ENCODE assay signal across 23 mouse cellular contexts in the genomic region with DNA sequence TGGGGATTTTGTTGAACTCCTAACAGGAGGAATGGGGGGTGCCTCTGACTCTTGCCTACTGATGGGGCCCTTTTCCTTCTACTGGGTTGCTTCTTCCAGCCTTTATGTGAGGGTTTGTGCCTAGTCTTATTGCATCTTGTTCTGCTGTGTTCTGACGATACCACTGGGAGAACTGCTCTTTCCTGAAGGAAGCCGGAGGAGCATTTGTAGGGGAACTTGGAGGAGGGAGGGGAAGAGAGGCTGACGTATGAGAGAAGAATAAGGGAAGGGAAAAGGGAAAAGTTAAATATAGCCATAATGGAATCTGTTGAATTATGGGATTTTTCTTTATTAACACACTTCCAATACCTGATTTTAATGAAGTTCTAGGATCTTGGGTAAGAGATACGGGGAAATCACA.
DNase-seq lines count a peak whose midpoint lies in the region; ATAC-seq and TF ChIP-seq lines count a peak whose summit lies in the region.
"Had no signal": no experiment of that assay in that cellular context is flagged by ENCODE, and none has a peak within 500 bp of the region (broad histone marks: within the 10 kb centered on the region; RNA-seq: fewer than 3 reads in every experiment).

No protein-coding gene starts in this region.

- H3K9ac ChIP-seq in hindbrain, embryonic 13.5 days, result no peak overlapping the region
- H3K9ac ChIP-seq in hindbrain, embryonic 11.5 days (ENCODE audit: low read depth, low read length), result no peak overlapping the region
- H3K9ac ChIP-seq in midbrain, embryonic 14.5 days (replicated peaks; ENCODE audit: low read length), result no peak overlapping the region
- H3K9ac ChIP-seq in hindbrain, postnatal 0 days (replicated peaks; ENCODE audit: low read length), result no peak overlapping the region
- no peak overlapping the region for H3K9ac ChIP-seq in midbrain, postnatal 0 days (replicated peaks; ENCODE audit: low read length, poor library complexity, severe bottlenecking)
- H3K9ac ChIP-seq: embryonic facial prominence, embryonic 15.5 days had no signal

- no peaks in the 10 kb centered on the region for H3K9me3 ChIP-seq in hindbrain, embryonic 13.5 days
- H3K9me3 ChIP-seq in hindbrain, embryonic 11.5 days (ENCODE audit: control insufficient read depth, low read length), result no peaks in the 10 kb centered on the region
- H3K9me3 ChIP-seq in midbrain, embryonic 14.5 days (ENCODE audit: control insufficient read depth, low read length), result no peaks in the 10 kb centered on the region
- no peaks in the 10 kb centered on the region for H3K9me3 ChIP-seq in midbrain, embryonic 10.5 days (replicated peaks)
- H3K9me3 ChIP-seq in hindbrain, postnatal 0 days (ENCODE audit: low read length), result no peaks in the 10 kb centered on the region
- H3K9me3 ChIP-seq in midbrain, postnatal 0 days (ENCODE audit: low read length), result no peaks in the 10 kb centered on the region
- H3K9me3 ChIP-seq: embryonic facial prominence, embryonic 15.5 days; forebrain, embryonic 10.5 days; heart, embryonic 10.5 days had no signal

- no peak for TF ChIP-seq CTCF in hindbrain, postnatal 0 days (IDR thresholded peaks at IDR 0.05; ENCODE audit: low read depth)
- no peak for TF ChIP-seq CTCF in midbrain, postnatal 0 days (IDR thresholded peaks at IDR 0.05)

- 74% methylated on average over 4 of the region's 4 CpGs for WGBS in hindbrain, embryonic 13.5 days
- 91% methylated on average over 4 of the region's 4 CpGs for WGBS in hindbrain, embryonic 11.5 days
- 59% methylated on average over 4 of the region's 4 CpGs for WGBS in midbrain, embryonic 14.5 days
- 87% methylated on average over 4 of the region's 4 CpGs for WGBS in midbrain, embryonic 10.5 days
- WGBS in hindbrain, postnatal 0 days, result 78% methylated on average over 4 of the region's 4 CpGs
- 46% methylated on average over 4 of the region's 4 CpGs for WGBS in midbrain, postnatal 0 days

- no peak overlapping the region for H3K4me2 ChIP-seq in hindbrain, embryonic 13.5 days
- H3K4me2 ChIP-seq in hindbrain, embryonic 11.5 days (replicated peaks; ENCODE audit: low read depth, low read length), result no peak overlapping the region
- no peak overlapping the region for H3K4me2 ChIP-seq in midbrain, embryonic 14.5 days (ENCODE audit: low read length)
- H3K4me2 ChIP-seq in hindbrain, postnatal 0 days (ENCODE audit: low read depth, low read length), result no peak overlapping the region
- H3K4me2 ChIP-seq in midbrain, postnatal 0 days (ENCODE audit: low read depth, low read length, poor library complexity, severe bottlenecking), result no peak overlapping the region
- H3K4me2 ChIP-seq: embryonic facial prominence, embryonic 15.5 days had no signal

- peak overlapping the region; percentile 55 for H3K27ac ChIP-seq in hindbrain, embryonic 13.5 days
- no peak overlapping the region for H3K27ac ChIP-seq in hindbrain, embryonic 11.5 days (ENCODE audit: low read depth, low read length)
- peak overlapping the region; percentile 72 for H3K27ac ChIP-seq in midbrain, embryonic 14.5 days (replicated peaks; ENCODE audit: low read depth, low read length)
- no peak overlapping the region for H3K27ac ChIP-seq in midbrain, embryonic 10.5 days (replicated peaks)
- 0 out of 2 replicates have a peak overlapping the region, but pooled peaks have one; percentile 20 for H3K27ac ChIP-seq in hindbrain, postnatal 0 days
- H3K27ac ChIP-seq in midbrain, postnatal 0 days (ENCODE audit: low read depth, low read length), result peak overlapping the region; percentile 68
- H3K27ac ChIP-seq: embryonic facial prominence, embryonic 15.5 days; forebrain, embryonic 10.5 days; heart, embryonic 10.5 days had no signal

- no peak overlapping the region for H3K4me3 ChIP-seq in hindbrain, embryonic 13.5 days
- no peak overlapping the region for H3K4me3 ChIP-seq in hindbrain, embryonic 11.5 days (ENCODE audit: low read depth, low read length)
- no peak overlapping the region for H3K4me3 ChIP-seq in midbrain, embryonic 14.5 days (replicated peaks; ENCODE audit: low read depth, low read length)
- no peak overlapping the region for H3K4me3 ChIP-seq in midbrain, embryonic 10.5 days
- no peak overlapping the region for H3K4me3 ChIP-seq in hindbrain, postnatal 0 days (ENCODE audit: low read length)
- no peak overlapping the region for H3K4me3 ChIP-seq in midbrain, postnatal 0 days (ENCODE audit: low read depth, low read length)
- H3K4me3 ChIP-seq: embryonic facial prominence, embryonic 15.5 days; erythroblast, embryonic 14.5 days; forebrain, embryonic 10.5 days; heart, embryonic 10.5 days had no signal

- 0 out of 2 replicates have a peak, but pooled peaks cover 3% of the 10 kb centered on the region for H3K4me1 ChIP-seq in hindbrain, embryonic 13.5 days (replicated peaks)
- no peaks in the 10 kb centered on the region for H3K4me1 ChIP-seq in hindbrain, embryonic 11.5 days (replicated peaks; ENCODE audit: control insufficient read depth, insufficient read depth, low read length)
- no peaks in the 10 kb centered on the region for H3K4me1 ChIP-seq in midbrain, embryonic 14.5 days (ENCODE audit: control insufficient read depth, insufficient read depth, low read length)
- H3K4me1 ChIP-seq in midbrain, embryonic 10.5 days, result no peaks in the 10 kb centered on the region; the same call in 1 of the 2 replicates
- H3K4me1 ChIP-seq in hindbrain, postnatal 0 days (ENCODE audit: insufficient read depth, low read length), result no peaks in the 10 kb centered on the region
- no peaks in the 10 kb centered on the region for H3K4me1 ChIP-seq in midbrain, postnatal 0 days (ENCODE audit: insufficient read depth, low read length)
- H3K4me1 ChIP-seq: embryonic facial prominence, embryonic 15.5 days; forebrain, embryonic 10.5 days; heart, embryonic 10.5 days had no signal

- DNase-seq in hindbrain, embryonic 11.5 days (ENCODE audit: low spot score), result no peak
- DNase-seq in midbrain, embryonic 14.5 days, result peak; percentile 33
- no peak for DNase-seq in midbrain, embryonic 10.5 days (ENCODE audit: low spot score)
- DNase-seq in hindbrain, postnatal 0 days (ENCODE audit: low spot score), result no peak
- DNase-seq in midbrain, postnatal 0 days (ENCODE audit: low spot score), result no peak
- no peak for DNase-seq in left cerebral cortex, postnatal 36 days (ENCODE audit: low spot score in 2 of 2)
- no peak for DNase-seq in ovary, adult 18-20 months (ENCODE audit: low spot score)
- DNase-seq: adrenal gland, adult 2 months; adrenal gland, postnatal 36 days; cerebellum, adult 11 months; cerebellum, adult 8-10 months; cerebellum, postnatal 14 days; embryo, embryonic 11 days; gastrocnemius, postnatal 10 days; heart, adult 18-20 months; heart, postnatal 10 days; heart, postnatal 4 days had no signal

- no peak for ATAC-seq in hindbrain, embryonic 13.5 days (ENCODE audit: low FRiP score)
- ATAC-seq in hindbrain, embryonic 11.5 days (ENCODE audit: low FRiP score), result no peak
- ATAC-seq in midbrain, embryonic 14.5 days (ENCODE audit: low FRiP score, low TSS enrichment), result no peak
- ATAC-seq in hindbrain, postnatal 0 days, result peak; percentile 71
- peak; percentile 47; the same call in 1 of the 2 replicates for ATAC-seq in midbrain, postnatal 0 days (ENCODE audit: low FRiP score)
- ATAC-seq: inflammation-experienced regulatory T-cells, adult 6 months had no signal

- no peaks in the 10 kb centered on the region for H3K27me3 ChIP-seq in hindbrain, embryonic 13.5 days
- no peaks in the 10 kb centered on the region for H3K27me3 ChIP-seq in hindbrain, embryonic 11.5 days (ENCODE audit: control insufficient read depth, insufficient read depth, low read length)
- no peaks in the 10 kb centered on the region for H3K27me3 ChIP-seq in midbrain, embryonic 14.5 days (ENCODE audit: control insufficient read depth, insufficient read depth, low read length)
- H3K27me3 ChIP-seq in midbrain, embryonic 10.5 days (ENCODE audit: low read depth, poor library complexity, severe bottlenecking), result peaks cover 24% of the 10 kb centered on the region
- H3K27me3 ChIP-seq in hindbrain, postnatal 0 days (ENCODE audit: insufficient read depth, low read length), result no peaks in the 10 kb centered on the region
- H3K27me3 ChIP-seq in midbrain, postnatal 0 days (ENCODE audit: insufficient read depth, low read length), result no peaks in the 10 kb centered on the region
- H3K27me3 ChIP-seq: embryonic facial prominence, embryonic 15.5 days had no signal

- no peaks in the 10 kb centered on the region for H3K36me3 ChIP-seq in hindbrain, embryonic 13.5 days
- no peaks in the 10 kb centered on the region for H3K36me3 ChIP-seq in hindbrain, embryonic 11.5 days (ENCODE audit: control insufficient read depth, insufficient read depth, low read length)
- H3K36me3 ChIP-seq in midbrain, embryonic 14.5 days (ENCODE audit: control insufficient read depth, insufficient read depth, low read length), result no peaks in the 10 kb centered on the region
- no peaks in the 10 kb centered on the region for H3K36me3 ChIP-seq in midbrain, embryonic 10.5 days
- H3K36me3 ChIP-seq in hindbrain, postnatal 0 days (ENCODE audit: insufficient read depth, low read length), result no peaks in the 10 kb centered on the region
- H3K36me3 ChIP-seq in midbrain, postnatal 0 days (ENCODE audit: insufficient read depth, low read length), result no peaks in the 10 kb centered on the region
- H3K36me3 ChIP-seq: embryonic facial prominence, embryonic 15.5 days; forebrain, embryonic 10.5 days; heart, embryonic 10.5 days had no signal

- intact Hi-C loops in left cerebral cortex, postnatal 36 days (cut with DNase I), result no loop called here

Comparison
In these comparisons a context has a peak if more than half of its experiments do, and no peak if none do; other contexts are left out.
1. ATAC-seq: peak in hindbrain, postnatal 0 days (single experiment) and midbrain, postnatal 0 days (single experiment); none in hindbrain, embryonic 13.5 days (single experiment), hindbrain, embryonic 11.5 days (single experiment) and midbrain, embryonic 14.5 days (single experiment).
2. H3K27ac ChIP-seq: peak in hindbrain, embryonic 13.5 days (single experiment), midbrain, embryonic 14.5 days (single experiment), hindbrain, postnatal 0 days (single experiment) and midbrain, postnatal 0 days (single experiment); none in hindbrain, embryonic 11.5 days (single experiment) and midbrain, embryonic 10.5 days (single experiment).